Mouse (Mus musculus): ENCODE data around the gene Tulp1. TPM values are rescaled to one million over a fixed set of nuclear protein-coding genes. Genes with fewer than 3 reads are reported as not detected.

Tulp1 gene
- total RNA-seq, 2 experiments from 2014 or later, result 0.58 to 0.92 TPM

DNA sequence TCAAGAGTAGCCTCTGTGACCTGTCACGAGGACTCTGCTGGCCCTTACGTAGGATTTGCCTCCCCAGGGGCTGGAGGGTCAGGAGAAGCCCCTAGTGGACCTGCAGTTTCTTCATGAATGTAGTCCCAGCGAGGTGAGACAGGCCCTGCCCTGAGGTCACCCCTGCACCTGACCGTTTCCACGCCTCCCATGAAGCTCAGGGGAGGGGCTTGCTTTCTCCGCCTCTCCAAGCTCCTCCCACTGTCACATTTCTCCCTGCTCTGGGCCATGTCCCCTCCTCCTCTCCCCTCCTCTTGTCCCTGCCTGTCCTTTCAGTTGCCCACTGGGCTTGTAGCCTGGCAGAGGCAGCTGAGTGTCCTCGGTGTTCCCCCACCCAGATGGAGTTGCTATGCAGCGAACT is 47.9 kb downstream of the Tulp1 start:
- intact Hi-C loops (cut with DNase I), result no loop called here
- DNase-seq, result no peak

DNA sequence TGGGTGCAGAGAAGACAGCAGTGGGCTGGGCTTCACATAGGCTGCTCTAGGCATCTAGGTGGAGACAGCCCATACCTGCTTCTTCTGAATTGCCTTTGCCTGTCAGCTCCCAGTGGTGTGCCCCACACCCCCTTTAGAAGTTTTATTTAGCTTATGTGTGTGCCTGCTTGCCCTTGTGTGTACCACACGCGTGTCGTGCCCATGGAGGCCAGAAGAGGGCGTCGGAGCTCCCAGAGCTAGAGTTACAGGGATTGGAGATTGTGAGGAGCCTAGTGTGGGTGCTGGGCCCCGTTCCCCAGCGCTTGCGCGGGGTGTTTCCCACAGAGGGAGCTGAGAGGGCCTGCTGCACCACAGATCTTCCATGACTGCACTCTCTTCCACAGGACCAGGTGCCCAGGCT is 48.5 kb downstream of the Tulp1 start:
- intact Hi-C loops (cut with DNase I), result no loop called here
- no peak for DNase-seq

DNA sequence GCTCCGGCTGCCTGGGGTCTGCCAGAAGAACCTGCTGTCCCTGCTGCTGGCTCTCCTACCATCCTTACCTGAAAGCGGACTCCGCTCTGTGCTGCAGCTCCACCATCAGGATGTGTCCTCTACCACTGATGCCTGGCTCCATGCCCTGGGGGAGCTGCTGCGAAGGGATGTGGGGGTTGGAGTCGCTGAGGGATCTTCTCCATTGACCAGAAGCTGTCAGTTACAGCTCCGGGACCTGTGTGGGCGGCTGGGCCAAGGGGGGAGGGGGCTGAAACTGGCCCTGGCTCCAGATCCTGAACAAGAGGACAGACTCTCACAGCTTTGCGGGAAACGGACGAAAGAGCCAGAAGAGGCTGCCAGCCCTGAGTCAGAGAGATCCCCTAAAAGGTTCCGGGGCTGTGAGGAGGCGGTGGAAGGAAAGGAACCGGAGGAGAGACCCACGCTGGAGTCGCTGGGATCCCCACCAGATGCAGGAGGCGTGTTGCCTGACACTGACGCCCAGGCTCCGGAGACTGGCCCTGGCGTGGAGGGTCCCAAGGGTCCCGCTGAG is 49.3 kb downstream of the Tulp1 start:
- DNase-seq, result peak; percentile 57
- intact Hi-C loops (cut with DNase I), result no loop called here

DNA sequence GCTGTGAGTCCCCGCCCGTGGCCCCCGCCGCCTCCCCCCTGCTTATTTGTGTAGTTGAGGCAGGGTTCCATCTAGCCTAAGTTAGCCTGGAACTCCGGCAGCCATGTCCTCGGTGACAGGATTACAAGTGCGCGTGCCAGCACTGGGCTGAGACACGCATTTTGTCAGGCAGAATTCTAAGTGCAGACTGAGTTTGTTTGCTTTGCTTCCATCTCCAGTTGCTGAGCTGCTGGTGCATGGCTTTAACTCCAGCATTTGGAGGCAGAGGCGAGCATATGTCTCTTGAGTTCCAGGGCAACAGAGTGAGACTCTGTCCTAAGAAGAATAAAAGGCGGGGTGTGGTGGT is 51.2 kb downstream of the Tulp1 start:
- DNase-seq, result peak; percentile 39
- intact Hi-C loops (cut with DNase I), result no loop called here

DNA sequence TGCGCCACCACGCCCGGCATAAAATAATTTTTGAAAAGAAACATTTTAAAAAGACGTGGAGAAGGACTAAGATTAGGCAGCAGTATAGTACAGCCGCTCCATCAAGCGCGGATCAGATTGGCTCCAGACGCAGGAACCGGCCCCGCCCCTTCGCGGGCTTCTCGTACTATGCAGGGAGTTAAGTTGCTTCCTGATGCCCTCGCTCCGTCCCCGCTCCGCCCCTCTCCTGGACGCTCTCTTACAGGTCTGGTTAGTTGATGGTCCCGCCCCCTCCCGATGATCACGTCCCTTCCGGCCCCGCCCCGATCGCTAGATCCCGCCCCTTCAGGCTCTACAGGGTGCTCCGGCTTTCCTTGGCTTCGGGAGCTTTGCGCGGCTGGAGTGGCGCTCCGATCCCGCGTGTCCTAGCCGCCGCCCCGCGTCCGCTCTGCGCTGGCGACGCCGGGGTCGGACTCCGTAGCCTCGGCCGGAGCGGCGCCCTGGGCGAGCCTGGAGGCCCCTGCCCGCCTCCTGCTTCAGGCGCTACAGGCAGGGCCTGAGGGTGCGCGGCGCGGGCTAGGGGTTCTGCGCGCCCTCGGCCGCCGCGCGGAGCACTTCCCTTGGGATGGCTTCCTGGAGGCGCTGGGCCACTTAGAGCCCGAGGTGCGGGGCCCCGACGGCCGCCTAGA is 51.7 kb downstream of the Tulp1 start, which contains the start of gene Fance:
Gene Fance (plus strand): TSS at position 308 of the 668 bp plus-strand sequence.
- peak; percentile 98 for DNase-seq
- intact Hi-C loops (cut with DNase I), result no loop called here

DNA sequence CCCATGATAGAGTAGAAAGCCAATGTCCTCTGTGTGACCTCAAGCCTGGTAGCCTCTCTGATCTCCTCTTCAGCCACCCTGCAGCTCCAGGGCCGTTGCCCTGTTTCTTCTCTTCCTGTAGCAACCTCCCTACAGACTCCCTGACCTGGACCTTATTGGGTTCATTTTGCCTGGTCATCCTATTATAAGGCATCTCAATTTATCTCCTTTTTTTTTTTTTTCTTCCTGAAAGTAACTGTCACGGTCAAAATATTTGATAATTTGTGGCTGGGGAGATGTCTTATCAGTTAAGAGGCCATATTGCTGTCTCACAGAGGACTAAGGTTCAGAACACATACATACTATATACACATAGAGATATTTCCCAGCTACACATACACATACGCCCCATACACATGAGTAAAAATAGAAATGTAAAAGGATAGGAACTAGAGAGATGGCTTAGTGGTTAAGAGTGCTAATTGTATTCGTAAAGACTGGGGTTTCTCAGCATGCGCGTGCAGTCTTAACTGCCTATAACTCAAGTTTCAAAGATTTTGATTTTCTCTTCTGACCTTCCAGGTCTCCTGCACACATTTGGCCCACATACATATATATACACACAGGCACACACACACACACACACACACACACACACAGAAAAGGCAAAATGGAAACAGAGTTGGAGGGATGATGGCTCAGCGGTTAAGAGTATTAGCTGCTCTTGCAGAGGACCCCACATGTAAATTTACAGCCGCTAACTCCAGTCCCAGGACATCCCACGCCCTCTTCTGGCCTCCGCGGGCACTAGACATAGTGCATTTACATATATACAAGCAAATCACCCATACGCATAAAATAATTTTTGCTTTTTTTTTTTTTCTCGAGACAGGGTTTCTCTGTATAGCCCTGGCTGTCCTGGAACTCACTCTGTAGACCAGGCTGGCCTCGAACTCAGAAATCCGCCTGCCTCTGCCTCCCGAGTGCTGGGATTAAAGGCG is 52.5 kb downstream of the Tulp1 start:
- intact Hi-C loops (cut with DNase I), result no loop called here
- DNase-seq, result peak; percentile 44

DNA sequence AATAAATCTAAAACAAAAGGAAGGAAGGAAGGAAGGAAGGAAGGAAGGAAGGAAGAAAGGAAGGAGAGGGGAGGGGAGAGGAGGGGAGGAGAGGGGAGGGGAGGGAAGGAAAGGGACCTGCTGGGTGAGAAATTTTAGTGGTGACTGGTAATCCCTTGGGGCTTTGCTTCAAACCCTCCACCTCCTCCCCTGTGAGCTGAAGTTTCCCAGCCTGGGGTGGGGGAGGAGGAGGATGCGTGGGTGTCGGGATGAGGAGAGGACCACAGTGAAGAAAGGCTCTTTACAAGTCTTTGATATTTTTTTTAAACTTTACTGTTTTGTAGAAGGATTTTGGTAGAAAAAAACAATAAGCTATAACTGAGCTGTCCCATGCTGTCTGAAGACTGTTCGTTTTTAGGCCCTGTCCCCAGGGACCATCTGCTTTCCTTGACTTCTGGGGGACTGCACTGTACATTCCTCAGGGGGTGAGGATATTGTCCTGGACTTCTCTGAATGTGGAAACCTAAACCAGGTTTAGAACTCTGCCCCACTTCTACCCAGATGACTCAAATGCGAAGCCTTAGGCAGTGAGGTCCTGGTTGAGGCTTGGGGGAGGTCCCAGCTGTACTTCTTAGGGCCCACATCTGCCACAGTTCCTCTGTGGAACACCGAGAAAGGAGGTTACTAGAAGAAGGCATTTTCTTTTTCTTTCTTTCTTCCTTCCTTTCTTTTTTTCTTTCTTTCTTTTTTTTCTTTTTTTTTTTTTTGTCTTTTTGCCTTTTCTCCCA is 53.5 kb downstream of the Tulp1 start:
- DNase-seq, result no peak
- intact Hi-C loops (cut with DNase I), result no loop called here

DNA sequence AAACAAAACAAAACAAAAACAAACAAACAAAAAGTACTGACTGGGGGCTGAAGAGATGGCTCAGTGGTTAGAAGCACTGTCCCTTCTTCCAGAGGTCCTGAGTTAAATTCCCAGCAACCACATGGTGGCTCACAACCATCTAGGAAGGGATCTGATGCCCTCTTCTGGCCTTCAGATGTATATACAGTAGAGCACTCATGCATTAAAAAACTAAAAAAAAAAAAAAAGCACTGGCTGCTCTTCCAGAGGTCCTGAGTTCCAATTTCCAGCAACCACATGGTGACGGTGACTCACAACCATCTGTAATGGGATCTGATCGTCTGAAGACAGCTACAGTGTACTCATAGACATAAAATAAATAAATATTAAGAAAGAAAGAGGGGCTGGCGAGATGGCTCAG is 54.2 kb downstream of the Tulp1 start:
- intact Hi-C loops (cut with DNase I), result no loop called here
- DNase-seq, result no peak

DNA sequence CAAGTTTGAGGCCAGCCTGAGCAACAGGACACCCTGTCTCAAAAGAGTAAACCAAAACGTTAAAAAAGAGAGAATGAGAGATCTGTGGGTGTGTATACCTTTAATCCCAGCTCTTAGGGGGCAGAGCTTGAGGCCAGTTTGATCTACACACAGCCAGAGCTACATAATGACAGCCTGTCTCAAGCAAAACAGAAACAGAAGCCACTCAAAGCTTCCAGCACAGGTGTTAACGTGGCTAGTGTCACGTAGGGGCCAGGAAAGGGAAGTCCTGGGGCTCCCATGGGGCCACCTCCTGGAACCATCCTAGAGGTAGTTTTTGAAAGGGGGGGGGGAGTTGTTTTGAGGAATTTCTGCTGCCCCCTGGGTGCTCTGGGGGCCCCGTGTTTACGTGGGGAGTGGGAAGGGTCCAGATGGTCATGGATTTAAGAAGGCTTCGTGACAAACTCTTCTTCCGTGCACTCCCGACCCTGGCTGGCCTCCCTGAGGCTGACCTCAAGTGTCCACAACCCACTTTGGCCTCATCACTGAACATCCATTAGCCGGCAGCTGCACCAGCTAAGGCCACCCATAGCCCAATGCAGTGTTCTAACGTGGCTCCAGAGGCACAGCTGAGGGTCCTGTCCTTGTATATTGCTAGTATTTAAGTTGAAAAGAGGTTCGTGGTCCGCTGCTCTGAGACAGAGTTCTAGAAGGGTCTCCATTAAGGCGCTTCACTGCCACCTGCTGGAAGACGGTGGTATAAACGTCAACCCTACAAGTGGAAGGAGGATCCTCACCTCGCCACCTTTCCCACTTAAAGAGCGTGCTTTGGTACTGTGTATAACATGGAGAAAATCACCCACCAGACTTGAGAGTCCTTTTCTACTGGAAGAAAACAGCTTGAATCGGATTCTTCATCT is 56.5 kb downstream of the Tulp1 start:
- intact Hi-C loops (cut with DNase I), result loop anchor here (5.0 to 10.0 kb wide), 2 partner anchors 81 to 224 kb away; partner anchors contain the start of gene Tcp11
- DNase-seq, result peak; percentile 92

DNA sequence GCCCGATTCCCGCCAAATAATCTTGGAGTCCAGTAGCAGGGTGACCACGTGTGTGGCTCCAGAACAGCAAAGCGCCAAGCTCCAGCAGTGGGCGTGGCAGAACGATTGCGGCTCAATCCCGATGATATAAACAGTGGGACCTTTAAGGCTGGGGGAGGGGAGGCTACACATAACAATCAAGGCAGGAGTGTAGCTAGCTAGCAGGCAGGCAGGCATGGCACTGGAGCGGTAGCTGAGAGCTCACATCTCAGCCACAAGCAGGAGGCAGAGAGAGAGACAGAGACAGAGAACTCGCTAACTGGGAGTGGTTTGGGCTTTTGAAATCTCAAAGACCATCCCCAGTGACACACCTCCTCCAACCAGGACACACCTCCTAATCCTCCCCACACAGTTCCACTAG is 59.9 kb downstream of the Tulp1 start:
- DNase-seq, result no peak
- intact Hi-C loops (cut with DNase I), result loop anchor here (5.0 to 10.0 kb wide), 2 partner anchors 78 to 220 kb away; partner anchors contain the start of gene Tcp11

Other genes with a start within 250 kb of the Tulp1 start
- gene Scube3, start 223.1 kb downstream of the Tulp1 start, total RNA-seq (2021), result 10 to 100 TPM; 15.0 to 15.9 TPM
- gene Zfp523, start 188.1 kb downstream of the Tulp1 start, total RNA-seq (2021), result 10 to 100 TPM; 85.8 to 90.7 TPM
- gene Def6, start 157.4 kb downstream of the Tulp1 start, total RNA-seq (2021), result 1 to 10 TPM; 7.2 to 9.1 TPM
- 10 to 100 TPM; 17.4 to 19.0 TPM for gene Ppard, start 132.5 kb downstream of the Tulp1 start, total RNA-seq (2021)
- gene Fance, start 51.7 kb downstream of the Tulp1 start, total RNA-seq (2021), result 10 to 100 TPM; 28.9 to 29.0 TPM
- gene Rpl10a, start 36.8 kb downstream of the Tulp1 start, total RNA-seq (2021), result 100 to 1,000 TPM; 646 to 664 TPM
- 1 to 10 TPM; 5.8 to 6.3 TPM for gene Tead3, start 14.4 kb downstream of the Tulp1 start, total RNA-seq (2021)
- 10 to 100 TPM; 39.0 to 40.9 TPM for gene Fkbp5, start 152.3 kb upstream of the Tulp1 start, total RNA-seq (2021)
- not detected for gene Armc12, start 165.6 kb upstream of the Tulp1 start, total RNA-seq (2021)
- not detected for gene Clpsl2, start 184.2 kb upstream of the Tulp1 start, total RNA-seq (2021)
- gene Clps, start 195.5 kb upstream of the Tulp1 start, total RNA-seq (2021), result not detected
- gene Lhfpl5, start 210.4 kb upstream of the Tulp1 start, total RNA-seq (2021), result 1 to 10 TPM; 7.4 to 8.1 TPM